Mouse (Mus musculus): ENCODE results near the gene Asb5.
"Not testable (repeated sequence)": the region's sequence is repeated elsewhere in the genome, so short reads cannot be mapped to it uniquely, and the experiment has no call there.

Gene Asb5

GRCm38 (mm10) chr8:54541331-54541730, 12.0 kb downstream of the Asb5 start:
- no peak for DNase-seq

DNA sequence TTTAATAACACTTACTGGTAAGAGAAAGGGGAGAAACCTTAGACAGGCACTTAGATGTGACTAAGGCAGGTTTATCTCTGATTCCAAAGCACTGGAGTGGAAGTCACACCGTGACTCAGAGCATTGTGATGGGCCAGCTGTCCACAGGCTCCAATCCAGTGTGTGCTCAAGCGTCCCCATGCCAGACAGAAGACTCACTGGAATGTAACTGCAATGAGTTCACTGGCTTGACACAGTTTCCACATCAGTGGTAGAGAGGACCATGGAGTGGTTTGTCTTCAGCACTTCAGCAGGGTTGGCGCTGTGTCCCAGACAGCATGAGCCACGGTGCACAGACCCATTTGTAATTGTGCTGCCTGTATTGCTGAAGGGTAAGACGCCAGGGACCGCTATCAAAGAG, 19.0 kb downstream of the Asb5 start:
- no peak for DNase-seq

DNA sequence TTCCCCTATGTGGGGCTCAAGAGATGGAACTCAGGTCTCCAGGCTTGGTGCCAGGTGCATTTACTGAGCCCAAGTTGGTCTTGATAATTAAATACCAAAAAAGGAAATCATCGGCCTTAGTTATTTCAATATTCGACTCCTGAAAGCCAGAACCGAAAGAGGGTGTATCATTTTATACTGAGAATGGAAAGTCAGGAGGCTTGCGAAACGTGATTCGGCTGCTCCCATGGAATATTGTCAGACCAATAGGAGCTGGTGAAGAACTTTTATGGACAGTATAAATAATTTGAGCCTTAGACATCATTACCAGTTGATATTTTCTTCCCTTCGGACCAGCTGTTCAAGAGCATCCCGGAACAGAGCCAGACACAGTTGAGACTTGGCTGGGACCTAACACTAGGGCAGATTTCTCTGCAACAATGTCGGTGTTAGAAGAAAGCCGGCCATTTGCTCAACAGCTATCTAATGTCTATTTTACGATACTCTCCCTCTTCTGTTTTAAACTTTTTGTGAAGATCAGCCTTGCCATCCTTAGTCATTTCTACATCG, 20.7 kb downstream of the Asb5 start:
- no peak for DNase-seq

GRCm38 (mm10) chr8:54554921-54555320, 25.5 kb downstream of the Asb5 start:
- DNase-seq = no peak

DNA sequence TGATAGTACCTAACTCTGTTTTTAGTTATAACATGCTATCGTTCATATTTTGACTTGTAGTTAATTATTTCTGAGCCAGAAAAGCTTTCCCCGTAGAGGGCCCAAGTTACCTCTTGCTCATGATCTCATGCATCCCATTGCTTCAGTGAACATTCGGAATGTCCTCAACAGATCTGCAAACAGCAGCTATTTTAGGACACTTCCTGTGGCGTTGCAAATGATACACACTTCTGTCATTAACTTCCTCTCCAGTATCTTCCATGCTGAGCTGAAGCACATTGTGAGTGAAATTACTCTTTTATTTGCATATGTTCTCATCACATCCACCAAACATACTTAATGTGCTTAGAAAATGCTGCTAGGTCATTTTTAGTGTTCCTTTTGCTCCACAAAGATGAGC, 32.8 kb downstream of the Asb5 start:
- no peak for DNase-seq

DNA sequence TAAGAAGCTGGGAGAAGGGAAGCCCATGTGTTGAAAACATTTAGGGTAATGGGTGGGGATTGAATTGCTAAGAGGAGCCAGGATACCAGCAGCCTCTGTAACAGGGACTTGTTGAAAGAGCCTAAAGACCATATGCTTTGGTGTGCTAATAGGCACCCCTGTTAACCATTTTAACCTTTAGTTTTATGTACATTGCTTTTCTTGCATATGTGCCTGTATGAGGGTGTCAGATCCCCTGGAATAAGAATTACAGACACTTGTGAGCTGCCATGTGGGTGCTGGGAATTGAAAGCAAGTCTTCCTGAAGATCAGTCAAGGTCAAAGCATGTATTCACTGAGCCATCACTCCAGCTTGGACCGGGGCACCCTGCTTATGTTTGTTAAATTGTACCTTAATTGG, 35.8 kb downstream of the Asb5 start:
- DNase-seq = no peak

DNA sequence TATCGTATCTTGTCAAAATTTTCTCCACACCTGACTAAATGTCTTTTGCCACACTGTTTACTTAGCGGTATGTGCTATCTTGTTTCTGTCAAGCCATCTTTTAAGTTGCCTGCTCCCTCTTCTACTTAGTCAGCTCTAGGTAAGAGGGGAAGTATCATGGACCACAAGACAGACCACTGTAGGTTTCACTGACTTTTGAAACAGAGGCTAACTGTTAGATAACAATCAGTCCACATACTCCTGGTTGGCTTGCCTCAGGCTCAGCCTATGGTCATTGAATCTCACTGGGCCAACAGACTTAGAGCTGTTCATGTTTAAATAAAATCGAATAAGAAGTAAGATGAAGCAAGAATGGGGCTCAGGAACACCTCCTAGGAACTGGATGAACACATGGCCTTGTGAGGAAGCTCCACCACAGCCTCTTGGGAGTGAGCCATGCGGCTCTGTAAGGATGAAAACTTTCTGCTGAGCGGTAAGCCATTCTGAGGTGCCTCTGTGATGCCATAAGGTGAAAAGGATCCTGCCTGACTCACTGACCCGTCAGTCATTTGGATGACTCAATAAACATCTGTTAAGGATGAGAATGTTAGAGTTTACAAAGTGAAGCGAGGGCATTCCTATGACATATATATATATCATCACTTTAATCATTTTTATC, 36.4 kb downstream of the Asb5 start:
- no peak for DNase-seq

DNA sequence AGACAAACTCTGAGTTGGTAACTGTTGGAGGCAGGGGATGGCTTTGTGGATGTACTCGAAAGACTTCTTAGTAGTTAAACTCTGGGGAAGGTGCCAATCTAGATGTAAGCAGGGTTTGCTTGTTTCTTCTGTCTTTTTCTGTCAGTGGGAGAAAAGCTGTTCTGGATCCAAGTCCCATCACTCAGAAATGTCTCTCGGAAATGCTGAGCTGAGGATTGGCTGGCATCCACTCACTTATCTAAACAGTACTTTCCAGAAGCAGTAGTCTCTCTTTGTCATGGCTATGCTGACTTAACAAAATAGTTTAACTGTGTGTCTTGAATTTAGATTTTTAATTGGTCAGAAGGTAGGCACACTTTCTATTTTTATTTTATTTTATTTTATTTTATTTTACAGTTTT, 37.8 kb downstream of the Asb5 start:
- no peak for DNase-seq

DNA sequence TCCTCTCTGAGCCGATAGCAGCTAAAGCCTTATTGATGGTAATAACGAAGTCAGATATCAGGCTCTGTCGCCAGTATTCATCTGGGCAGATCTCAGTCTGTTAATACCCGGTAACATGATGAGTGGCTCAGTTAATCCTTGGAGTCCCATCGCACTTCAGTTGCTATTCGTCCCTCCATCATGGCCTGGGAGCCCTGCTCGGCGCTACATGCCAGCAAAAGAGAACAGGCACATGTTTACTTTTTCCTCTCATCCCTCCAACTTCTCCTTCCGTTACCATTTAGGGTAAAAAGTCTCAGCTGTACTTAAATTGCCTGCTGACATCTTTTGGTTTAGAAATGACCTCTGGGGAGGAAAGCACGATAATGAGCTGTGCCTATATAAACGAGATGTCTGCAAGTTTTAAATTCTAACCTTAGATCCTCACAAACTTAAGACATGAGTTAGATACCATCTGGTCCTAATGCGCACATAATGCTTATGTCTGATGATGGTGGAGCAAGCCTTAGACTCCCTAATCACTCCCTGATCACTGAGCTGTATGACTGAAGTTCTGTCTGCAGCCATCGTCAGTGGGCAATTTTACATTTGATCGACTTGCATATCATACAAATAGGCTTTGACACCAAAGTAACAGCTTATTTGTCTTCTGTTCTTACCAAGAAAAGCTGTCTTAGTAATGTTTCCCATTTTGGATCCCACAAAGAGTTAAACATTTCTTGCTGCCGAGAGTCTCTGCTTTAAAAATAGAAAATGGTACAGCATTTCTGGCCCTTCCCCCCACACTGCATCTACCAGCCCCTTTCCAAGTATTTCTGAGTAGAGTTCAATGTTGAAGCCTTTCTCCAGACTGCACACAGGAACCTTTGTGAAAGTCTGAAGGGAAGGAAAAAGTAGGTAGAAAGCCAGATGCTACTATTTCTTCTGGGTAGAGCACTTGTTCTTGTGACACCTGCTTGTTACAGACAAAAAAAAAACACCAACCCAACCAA, 41.5 kb downstream of the Asb5 start:
- no peak for DNase-seq

- no peak for DNase-seq
These were observed 52.1 kb downstream of the Asb5 start for GRCm38 (mm10) chr8:54581436-54581835.

GRCm38 (mm10) chr8:54582886-54583285, 53.5 kb downstream of the Asb5 start:
- no peak for DNase-seq

DNA sequence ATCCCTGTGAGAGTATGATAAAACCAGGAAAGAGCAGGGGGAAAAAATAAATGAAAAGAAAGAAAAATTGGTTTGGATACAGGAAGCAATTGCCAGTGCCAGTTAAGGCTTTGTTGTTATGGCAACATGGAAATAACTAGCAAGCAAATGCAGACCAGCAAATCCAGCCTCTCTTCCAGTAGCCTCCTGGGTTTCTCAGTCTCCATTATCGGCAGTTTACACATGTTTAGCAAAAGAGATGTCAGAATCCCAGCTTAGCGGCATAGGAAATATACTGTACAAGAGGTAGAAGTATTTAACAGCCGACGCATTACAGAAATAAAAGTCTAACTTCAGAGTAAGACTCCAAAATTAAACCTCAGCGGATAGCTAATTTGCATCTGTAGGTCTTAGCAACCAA, 65.3 kb downstream of the Asb5 start:
- DNase-seq = no peak

- no peak for DNase-seq
These were observed 66.7 kb downstream of the Asb5 start for GRCm38 (mm10) chr8:54596051-54596450.

- no peak for DNase-seq
These were observed 67.6 kb downstream of the Asb5 start for GRCm38 (mm10) chr8:54596940-54597339.

- no peak for DNase-seq
These were observed 68.0 kb downstream of the Asb5 start for GRCm38 (mm10) chr8:54597386-54597785.

DNA sequence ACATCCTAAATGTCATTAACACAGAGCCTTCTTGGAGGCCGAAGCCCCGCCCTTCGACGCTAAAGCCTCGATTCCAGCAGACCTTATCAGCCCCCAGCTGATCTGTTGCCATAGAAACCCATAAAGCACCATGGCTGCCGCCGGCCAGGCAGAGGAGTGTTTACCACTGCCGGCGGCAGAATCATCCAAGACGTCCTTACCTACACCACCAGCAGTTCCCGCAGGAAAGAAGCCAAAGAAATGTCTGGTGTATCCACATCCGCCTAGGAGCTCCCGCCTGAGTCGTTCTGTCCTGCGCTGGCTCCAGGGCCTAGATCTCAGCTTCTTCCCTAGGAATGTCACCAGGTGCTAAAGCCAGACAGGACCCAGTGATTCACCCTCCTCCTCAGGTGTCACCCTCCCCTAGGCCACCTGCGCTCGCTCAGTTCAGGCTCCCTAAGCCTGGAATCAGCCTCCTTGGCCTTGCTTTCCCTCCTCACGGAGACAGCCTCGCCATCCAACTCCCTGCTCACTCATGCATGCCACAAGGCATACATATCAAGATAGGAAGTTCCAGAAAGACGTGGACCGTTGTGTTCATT, 71.4 kb downstream of the Asb5 start, which contains the start of gene Spata4:
TSS of gene Spata4 (plus strand) at position 111 of the 581 bp plus-strand sequence.
- DNase-seq = peak; percentile 40

GRCm38 (mm10) chr8:54603440-54603839, 74.1 kb downstream of the Asb5 start:
- DNase-seq = no peak

- no peak for DNase-seq
These were observed 80.0 kb downstream of the Asb5 start for GRCm38 (mm10) chr8:54609336-54609735.

- no peak for DNase-seq
These were observed 80.9 kb downstream of the Asb5 start for GRCm38 (mm10) chr8:54610238-54610637.

DNA sequence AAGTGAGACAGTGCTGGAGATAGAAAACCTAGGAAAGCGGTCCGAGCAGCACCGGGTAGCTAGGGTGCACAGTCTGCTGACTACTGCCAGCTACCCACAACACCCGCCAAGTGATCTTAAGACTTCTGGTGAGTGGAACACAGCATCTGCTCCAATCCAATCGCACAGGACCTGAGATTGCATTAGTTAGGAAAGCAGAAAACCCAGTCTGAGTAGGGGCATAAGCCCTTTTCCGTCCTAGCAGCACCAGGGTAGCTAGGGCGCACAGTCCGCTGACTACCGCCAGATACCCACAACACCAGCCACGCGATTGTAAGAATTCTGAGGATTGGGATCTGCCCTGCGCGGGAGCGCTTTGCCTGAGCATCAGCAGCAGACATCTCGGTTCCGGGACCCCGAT, 87.3 kb downstream of the Asb5 start:
- not testable (repeated sequence) for DNase-seq

All from right cerebral cortex, adult 18-20 months (tissue).